Mouse (Mus musculus) urinary bladder, postnatal 36 days (tissue): Measurements from ENCODE around the gene Dnah6.
A peak's percentile ranks its signal among the peaks of the same experiment; 100 is the strongest.

Experiments
- DNase-seq, 2 experiments: peaks; one replicate each; pipeline ENCODE4 v3.0.0; 2022; ENCODE audit warnings: low spot score in 2 of 2, mixed read lengths in 1 of 2

Dnah6 gene

GRCm38 (mm10) chr6:73228408-73228807, 7.0 kb upstream of the Dnah6 start:
- peak in 1 of 2 experiments; percentile 36 for DNase-seq

- no peak for DNase-seq
Observed at GRCm38 (mm10) chr6:73227376-73228158, 6.1 kb upstream of the Dnah6 start.

- DNase-seq = peak; percentile 37 to 82
Observed at GRCm38 (mm10) chr6:73222841-73223526, 1.5 kb upstream of the Dnah6 start.

- no peak for DNase-seq
Observed at GRCm38 (mm10) chr6:73221958-73222735, 696 bp upstream of the Dnah6 start.

- no peak for DNase-seq
Observed at GRCm38 (mm10) chr6:73211602-73212001, 9.8 kb downstream of the Dnah6 start.

GRCm38 (mm10) chr6:73211036-73211435, 10.4 kb downstream of the Dnah6 start:
- DNase-seq = no peak

- DNase-seq = no peak
Observed at GRCm38 (mm10) chr6:73210445-73210972, 10.9 kb downstream of the Dnah6 start.

- DNase-seq = no peak
Observed at GRCm38 (mm10) chr6:73209598-73209997, 11.9 kb downstream of the Dnah6 start.

GRCm38 (mm10) chr6:73204937-73205336, 16.5 kb downstream of the Dnah6 start:
- DNase-seq = no peak

GRCm38 (mm10) chr6:73203724-73204123, 17.7 kb downstream of the Dnah6 start:
- no peak for DNase-seq

- DNase-seq = no peak
Observed at GRCm38 (mm10) chr6:73195291-73195690, 26.2 kb downstream of the Dnah6 start.

- no peak for DNase-seq
Observed at GRCm38 (mm10) chr6:73190756-73191155, 30.7 kb downstream of the Dnah6 start.

GRCm38 (mm10) chr6:73184276-73184675, 37.2 kb downstream of the Dnah6 start:
- no peak for DNase-seq

- no peak for DNase-seq
Observed at GRCm38 (mm10) chr6:73182987-73183386, 38.5 kb downstream of the Dnah6 start.

GRCm38 (mm10) chr6:73182410-73182809, 39.0 kb downstream of the Dnah6 start:
- DNase-seq = no peak

GRCm38 (mm10) chr6:73182006-73182405, 39.4 kb downstream of the Dnah6 start:
- DNase-seq = no peak

- DNase-seq = no peak
Observed at GRCm38 (mm10) chr6:73175156-73175555, 46.3 kb downstream of the Dnah6 start.

GRCm38 (mm10) chr6:73167230-73167629, 54.2 kb downstream of the Dnah6 start:
- no peak for DNase-seq

GRCm38 (mm10) chr6:73162958-73163357, 58.5 kb downstream of the Dnah6 start:
- no peak for DNase-seq

GRCm38 (mm10) chr6:73161338-73161737, 60.1 kb downstream of the Dnah6 start:
- DNase-seq = no peak

- no peak for DNase-seq
Observed at GRCm38 (mm10) chr6:73155455-73155854, 66.0 kb downstream of the Dnah6 start.

GRCm38 (mm10) chr6:73153675-73154074, 67.8 kb downstream of the Dnah6 start:
- DNase-seq = peak; percentile 66 to 73
